Comparison of ENCODE assay signal across 21 mouse cellular contexts in the genomic region with DNA sequence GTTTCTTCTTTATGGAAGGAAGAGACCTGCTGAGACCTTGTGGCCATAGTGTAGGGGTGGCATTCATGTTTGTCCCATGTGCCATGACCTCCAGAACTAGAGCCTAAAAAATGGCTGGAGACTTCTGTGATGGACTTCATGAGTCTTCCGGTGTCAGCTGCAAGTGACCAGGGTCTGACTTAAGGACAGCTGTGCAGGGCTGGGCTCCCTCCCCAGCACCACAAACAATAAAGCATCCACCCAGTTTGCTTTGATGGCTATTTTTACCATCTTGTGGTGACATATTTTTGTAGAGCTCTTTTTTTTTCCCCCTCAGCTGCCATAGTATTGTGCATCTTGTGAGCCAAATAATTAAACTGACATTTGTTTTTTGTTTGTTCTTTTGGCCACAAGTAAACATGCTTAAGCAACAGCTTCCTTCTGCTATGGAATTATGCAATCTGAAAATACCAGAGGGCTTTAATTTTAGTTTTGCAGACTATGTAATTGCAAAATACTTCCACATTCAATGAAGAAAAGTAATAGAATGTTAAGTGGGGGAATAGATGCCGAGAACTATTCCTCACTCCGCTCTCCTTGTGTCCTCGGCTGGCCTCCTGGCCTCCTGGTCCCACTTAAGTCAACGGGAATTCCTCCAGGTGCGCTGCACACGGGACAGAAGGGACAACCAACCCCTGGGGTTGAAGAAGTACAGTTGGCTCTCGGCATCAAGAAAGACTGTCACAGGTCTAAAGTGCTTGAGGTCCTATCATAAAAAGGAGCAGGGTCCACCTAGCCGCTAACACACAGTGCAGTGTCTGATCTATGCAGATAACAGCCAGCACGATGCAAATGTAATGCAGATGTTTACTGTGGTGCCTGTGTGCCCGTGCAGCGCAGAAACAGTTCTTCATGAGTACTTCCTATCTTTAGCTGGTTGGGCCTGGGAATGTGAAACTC.
A peak's percentile ranks its signal among the peaks of the same experiment; 100 is the strongest.
DNase-seq lines count a peak whose midpoint lies in the region; ATAC-seq lines count a peak whose summit lies in the region.
"Had no signal": no experiment of that assay in that cellular context is flagged by ENCODE, and none has a peak within 500 bp of the region (broad histone marks: within the 10 kb centered on the region; RNA-seq: fewer than 3 reads in every experiment).

No protein-coding gene starts in this region.

- H3K4me2 ChIP-seq in embryonic facial prominence, embryonic 13.5 days: no peak overlapping the region
- no peak overlapping the region for H3K4me2 ChIP-seq in neural tube, embryonic 15.5 days
- H3K4me2 ChIP-seq: heart, embryonic 12.5 days; hindbrain, embryonic 13.5 days; liver, embryonic 12.5 days; midbrain, embryonic 11.5 days had no signal

- no peak overlapping the region for H3K4me3 ChIP-seq in embryonic facial prominence, embryonic 13.5 days
- H3K4me3 ChIP-seq in neural tube, embryonic 15.5 days (replicated peaks): no peak overlapping the region
- H3K4me3 ChIP-seq: heart, embryonic 12.5 days; hindbrain, embryonic 13.5 days; limb, embryonic 10.5 days; liver, embryonic 12.5 days had no signal

- H3K9me3 ChIP-seq in embryonic facial prominence, embryonic 13.5 days: no peaks in the 10 kb centered on the region
- H3K9me3 ChIP-seq in neural tube, embryonic 15.5 days (replicated peaks): no peaks in the 10 kb centered on the region
- H3K9me3 ChIP-seq: heart, embryonic 12.5 days; hindbrain, embryonic 13.5 days; limb, embryonic 10.5 days; liver, embryonic 12.5 days had no signal

- no peaks in the 10 kb centered on the region for H3K36me3 ChIP-seq in embryonic facial prominence, embryonic 13.5 days
- no peaks in the 10 kb centered on the region for H3K36me3 ChIP-seq in neural tube, embryonic 15.5 days
- H3K36me3 ChIP-seq: heart, embryonic 12.5 days; hindbrain, embryonic 13.5 days; liver, embryonic 12.5 days had no signal

- H3K9ac ChIP-seq in embryonic facial prominence, embryonic 13.5 days: no peak overlapping the region
- no peak overlapping the region for H3K9ac ChIP-seq in neural tube, embryonic 15.5 days (replicated peaks)
- H3K9ac ChIP-seq: heart, embryonic 12.5 days; hindbrain, embryonic 13.5 days; liver, embryonic 12.5 days had no signal

- ATAC-seq in embryonic facial prominence, embryonic 13.5 days (ENCODE audit: insufficient number of reproducible peaks, insufficient read depth, low FRiP score, low TSS enrichment, low read depth): no peak
- ATAC-seq in cerebellum, adult (ENCODE audit: insufficient number of reproducible peaks, low FRiP score, low TSS enrichment): no peak
- ATAC-seq in neural tube, embryonic 15.5 days (ENCODE audit: low FRiP score): no peak
- ATAC-seq: forebrain, embryonic 14.5 days; inflammation-experienced regulatory T-cells, adult 6 months; liver, embryonic 12.5 days; Patski had no signal

- peak overlapping the region; percentile 22; the same call in 1 of the 2 replicates for H3K27ac ChIP-seq in embryonic facial prominence, embryonic 13.5 days
- H3K27ac ChIP-seq in neural tube, embryonic 15.5 days (replicated peaks): no peak overlapping the region
- H3K27ac ChIP-seq: hindbrain, embryonic 13.5 days; limb, embryonic 10.5 days; liver, embryonic 12.5 days had no signal

- H3K4me1 ChIP-seq in embryonic facial prominence, embryonic 13.5 days: peaks cover 18% of the 10 kb centered on the region
- peaks cover 8% of the 10 kb centered on the region; the same call in 1 of the 2 replicates for H3K4me1 ChIP-seq in neural tube, embryonic 15.5 days
- H3K4me1 ChIP-seq: liver, embryonic 12.5 days had no signal

- peak; percentile 14 for DNase-seq in kidney, postnatal 14 days
- no peak for DNase-seq in kidney, adult 8-10 months
- DNase-seq in adipocyte (ENCODE audit: low spot score): peak; percentile 8
- peak; percentile 41 for DNase-seq in lung, postnatal 10 days
- no peak for DNase-seq in layer of hippocampus, postnatal 10 days (ENCODE audit: low spot score in 2 of 2)
- DNase-seq: adrenal gland, postnatal 14 days; cerebellum, adult 2 months; cerebellum, postnatal 36 days; heart, postnatal 14 days; thymus, adult 18-20 months had no signal

- no peaks in the 10 kb centered on the region for H3K27me3 ChIP-seq in embryonic facial prominence, embryonic 13.5 days
- H3K27me3 ChIP-seq in neural tube, embryonic 15.5 days (replicated peaks): no peaks in the 10 kb centered on the region
- H3K27me3 ChIP-seq: heart, embryonic 12.5 days; hindbrain, embryonic 13.5 days; liver, embryonic 12.5 days; Patski had no signal

- 57% methylated on average over 12 of the region's 12 CpGs for WGBS in embryonic facial prominence, embryonic 13.5 days
- 91% methylated on average over 12 of the region's 12 CpGs for WGBS in neural tube, embryonic 15.5 days

Comparison
In these comparisons a context has a peak if more than half of its experiments do, and no peak if none do; other contexts are left out.
1. DNase-seq: peak in kidney, postnatal 14 days (single experiment), adipocyte (single experiment) and lung, postnatal 10 days (single experiment); none in kidney, adult 8-10 months (0 of 2) and layer of hippocampus, postnatal 10 days (0 of 2).